Mouse (Mus musculus) stomach, embryonic 14.5 days (tissue): Measurements from ENCODE around the gene Gm20388. TPM values are rescaled to one million over a fixed set of nuclear protein-coding genes. Genes with fewer than 3 reads are reported as not detected.
A peak's percentile ranks its signal among the peaks of the same experiment; 100 is the strongest.
"Not testable (repeated sequence)": the region's sequence is repeated elsewhere in the genome, so short reads cannot be mapped to it uniquely, and the experiment has no call there.

ENCODE experiments used
- ATAC-seq: fragments of 200-750 bp; cut with Nextera tagmentation; 2 replicates; pipeline ENCODE4 v1.8.0; 2017; ENCODE audit warnings: low read depth, moderate TSS enrichment; ENCODE audit not compliant: insufficient number of reproducible peaks, insufficient read depth, low FRiP score
- H3K27ac ChIP-seq: fragments of 300-500 bp; sonication (generic); 2 replicates; pipeline ENCODE4 v1.5.1; 2014; ENCODE audit warnings: mild to moderate bottlenecking, low read length, moderate library complexity, mixed read lengths
- H3K27me3 ChIP-seq: fragments of 300-500 bp; sonication (generic); 2 replicates; pipeline ENCODE4 v1.6.1; 2014; ENCODE audit warnings: low read length, control low read depth, mixed read lengths; ENCODE audit not compliant: control insufficient read depth, insufficient read depth
- H3K36me3 ChIP-seq: fragments of 300-500 bp; sonication (generic); 2 replicates; pipeline ENCODE4 v1.6.1; 2014; ENCODE audit warnings: mild to moderate bottlenecking, control low read depth, low read length, moderate library complexity, mixed read lengths; ENCODE audit not compliant: control insufficient read depth, insufficient read depth
- H3K4me1 ChIP-seq: fragments of 300-500 bp; sonication (generic); 2 replicates; pipeline ENCODE4 v1.6.1; 2014; ENCODE audit warnings: low read length, control low read depth, mixed read lengths; ENCODE audit not compliant: control insufficient read depth, insufficient read depth
- H3K4me2 ChIP-seq: fragments of 300-500 bp; sonication (generic); replicated peaks from 2 replicates; pipeline ENCODE4 v1.6.1; 2014; ENCODE audit warnings: low read depth, low read length, control low read depth
- H3K4me3 ChIP-seq: fragments of 300-500 bp; sonication (generic); 2 replicates; pipeline ENCODE4 v1.5.1; 2014; ENCODE audit warnings: low read depth, low read length, control low read depth
- H3K9ac ChIP-seq: fragments of 300-500 bp; sonication (generic); replicated peaks from 2 replicates; pipeline ENCODE4 v1.6.1; 2014; ENCODE audit warnings: low read depth, mild to moderate bottlenecking, control low read depth, low read length, moderate library complexity, mixed read lengths
- H3K9me3 ChIP-seq: fragments of 300-500 bp; sonication (generic); 2 replicates; pipeline ENCODE4 v1.6.1; 2016; ENCODE audit warnings: low read depth, low read length, control low read depth; ENCODE audit not compliant: control insufficient read depth
- WGBS: fragments of 180-500 bp; shearing (Covaris S2); extraction: QIAGEN DNeasy Blood & Tissue Kit; methylation state at CpG from one replicate; pipeline ENCODE4 v1.1.7; 2014; 5-methylcytosine and 5-hydroxymethylcytosine counted together
- polyA plus RNA-seq: library from polyadenylated mRNA; unstranded; fragments of >200 nt; fragmentation: Nextera tagmentation; extraction: Ambion mirVana; gene quantifications from 2 replicates; pipeline ENCODE4 v1.2.1, GENCODE M21; 2014

Gm20388 gene
- polyA plus RNA-seq, 1 experiment from 2014 or later = 11.4 TPM

DNA sequence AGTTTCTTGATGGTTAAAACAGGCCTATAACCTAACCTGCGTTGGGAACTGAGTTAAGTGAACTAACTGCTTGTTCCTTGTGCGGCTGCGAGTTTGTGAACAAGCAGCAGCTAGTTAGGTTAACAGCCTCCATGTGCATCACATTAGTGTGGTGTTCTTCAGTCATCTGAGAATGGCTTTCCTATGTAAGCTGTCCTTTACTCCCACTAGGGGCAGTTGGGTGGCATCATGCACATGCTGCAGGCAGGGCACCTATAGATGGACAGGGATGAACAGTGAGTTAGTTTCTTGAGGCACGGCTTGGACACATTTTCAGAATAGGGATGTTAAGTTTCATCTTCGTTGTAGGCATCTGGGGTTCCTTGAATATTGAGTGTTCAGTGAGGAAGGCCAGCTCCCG is 3344.5 kb downstream of the Gm20388 start:
- peaks cover 11% of the 10 kb centered on the region; the same call in 1 of the 2 replicates for H3K4me1 ChIP-seq
- H3K4me2 ChIP-seq = peak overlapping the region; percentile 87
- H3K27ac ChIP-seq = no peak overlapping the region; the same call in 1 of the 2 replicates
- no peak for ATAC-seq
- H3K9ac ChIP-seq = peak overlapping the region; percentile 92; the same call in 1 of the 2 replicates
- H3K27me3 ChIP-seq = no peaks in the 10 kb centered on the region
- peak overlapping the region; percentile 98 for H3K4me3 ChIP-seq
- H3K36me3 ChIP-seq = peaks cover 51% of the 10 kb centered on the region
- WGBS = 72% methylated on average over 6 of the region's 6 CpGs
- H3K9me3 ChIP-seq = no peaks in the 10 kb centered on the region

DNA sequence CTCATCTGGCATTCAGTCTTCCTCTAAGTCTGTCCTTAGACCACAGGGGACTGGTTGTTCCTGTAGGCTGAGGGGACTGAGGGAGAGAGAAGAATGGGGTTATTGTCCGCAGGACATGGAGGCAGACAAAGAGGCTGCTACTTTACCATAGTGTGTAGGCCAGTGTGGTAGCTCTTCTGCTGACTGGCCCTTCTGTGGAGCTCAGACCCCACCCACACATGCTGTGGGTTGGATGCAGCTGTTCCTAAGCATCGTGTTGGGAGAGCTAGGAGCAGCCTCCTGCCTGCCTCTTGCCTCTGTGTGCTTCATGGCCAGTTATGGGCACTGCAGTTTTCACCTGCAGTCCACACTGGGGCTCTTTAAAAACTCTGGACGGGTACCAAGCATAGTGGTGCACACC is 3346.5 kb downstream of the Gm20388 start:
- 85% methylated on average over 3 of the region's 3 CpGs for WGBS
- Histone ChIP-seq H3K4me2 (no peak overlapping the region), H3K9ac (no peak overlapping the region), H3K27ac (peak overlapping the region; percentile 12; the same call in 1 of the 2 replicates), H3K9me3 (no peaks in the 10 kb centered on the region), H3K36me3 (peaks cover 43% of the 10 kb centered on the region), H3K4me1 (peaks cover 11% of the 10 kb centered on the region; the same call in 1 of the 2 replicates), H3K4me3 (no peak overlapping the region), H3K27me3 (no peaks in the 10 kb centered on the region)
- no peak for ATAC-seq

DNA sequence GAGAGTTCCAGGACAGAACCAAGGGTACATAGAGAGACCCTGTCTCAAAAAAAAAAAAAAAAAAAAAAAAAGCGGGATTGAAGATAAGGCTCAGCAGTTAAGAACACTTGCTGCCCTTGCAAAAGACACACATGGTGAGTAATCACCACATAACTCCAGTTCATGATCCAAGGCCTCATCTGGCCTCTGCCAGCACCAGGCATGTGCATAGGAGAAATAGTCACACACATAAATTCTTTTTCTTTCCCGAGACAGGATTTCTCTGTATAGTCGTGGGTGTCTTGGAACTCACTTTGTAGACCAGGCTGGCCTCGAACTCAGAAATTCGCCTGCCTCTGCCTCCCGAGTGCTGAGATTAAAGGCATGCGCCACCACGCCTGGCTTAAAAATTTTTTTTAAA is 3347.0 kb downstream of the Gm20388 start:
- not testable (repeated sequence) for H3K27ac ChIP-seq, H3K27me3 ChIP-seq, H3K9me3 ChIP-seq, H3K4me2 ChIP-seq, H3K9ac ChIP-seq, H3K4me3 ChIP-seq, ATAC-seq
- 93% methylated on average over 7 of the region's 8 CpGs for WGBS
- Histone ChIP-seq H3K4me1 (peaks cover 11% of the 10 kb centered on the region; the same call in 1 of the 2 replicates), H3K36me3 (peaks cover 43% of the 10 kb centered on the region)

DNA sequence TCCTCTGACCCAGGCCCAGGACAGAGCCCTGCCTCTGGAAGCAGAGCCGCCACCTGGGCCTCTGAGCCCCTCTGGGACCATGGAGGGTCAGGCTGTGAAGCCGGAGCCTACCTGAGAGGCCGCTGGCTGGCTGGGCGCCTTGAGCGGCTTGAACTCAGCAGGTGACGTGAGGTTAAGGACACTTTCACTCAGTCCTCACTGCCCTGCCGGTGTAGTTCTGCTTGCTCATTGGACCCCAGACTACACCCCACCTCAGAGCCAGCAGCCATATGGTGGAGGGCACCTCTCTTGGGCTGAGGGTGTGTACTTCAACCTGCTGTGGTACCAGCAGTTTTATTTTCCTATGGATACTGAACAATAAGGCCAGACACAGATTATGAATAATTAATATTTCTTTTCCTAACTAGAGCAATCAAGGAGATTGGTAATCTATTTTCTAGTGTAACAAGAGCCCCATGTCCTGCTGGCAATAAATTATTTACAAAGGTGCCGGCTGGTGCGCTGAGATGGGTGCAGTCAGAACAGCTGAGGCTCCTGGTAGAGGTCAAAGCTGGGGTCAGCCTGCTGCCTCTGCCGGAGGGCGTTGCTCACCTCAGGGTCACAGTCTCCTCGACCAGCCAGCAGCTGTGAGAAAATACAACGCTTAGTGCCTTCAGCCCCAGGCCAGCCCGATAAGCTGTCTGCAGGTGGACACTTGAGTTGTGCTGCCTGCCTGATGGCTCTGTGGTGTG is 3357.4 kb downstream of the Gm20388 start:
- Histone ChIP-seq H3K4me2 (no peak overlapping the region), H3K27ac (no peak overlapping the region), H3K9ac (no peak overlapping the region), H3K27me3 (no peaks in the 10 kb centered on the region), H3K9me3 (no peaks in the 10 kb centered on the region), H3K4me1 (no peaks in the 10 kb centered on the region), H3K4me3 (no peak overlapping the region), H3K36me3 (peaks cover 55% of the 10 kb centered on the region)
- peak; percentile 46; the same call in 1 of the 2 replicates for ATAC-seq
- 67% methylated on average over 14 of the region's 14 CpGs for WGBS

DNA sequence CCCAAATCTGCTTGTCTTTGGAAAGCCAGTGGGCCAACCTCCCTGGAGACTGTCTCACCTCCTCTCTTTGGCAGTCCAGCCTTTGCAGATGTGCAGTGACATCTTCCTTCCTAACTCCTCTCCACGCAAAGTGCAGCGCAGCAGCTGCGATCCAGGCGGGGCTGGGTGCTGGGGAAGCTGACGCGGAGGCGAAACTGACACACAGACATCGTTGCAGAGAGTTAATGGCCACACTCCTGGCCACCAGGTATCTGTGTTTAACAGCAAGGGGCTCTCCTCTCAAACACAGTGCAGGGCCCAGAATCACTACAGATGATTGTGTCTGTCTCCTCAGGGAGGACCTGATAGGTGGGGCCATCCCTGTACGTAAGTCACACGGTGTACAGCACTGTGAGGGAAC is 3360.5 kb downstream of the Gm20388 start:
- WGBS = 89% methylated on average over 10 of the region's 10 CpGs
- H3K9me3 ChIP-seq = no peaks in the 10 kb centered on the region
- H3K4me3 ChIP-seq = no peak overlapping the region
- no peaks in the 10 kb centered on the region for H3K4me1 ChIP-seq
- no peak overlapping the region for H3K4me2 ChIP-seq
- ATAC-seq = no peak
- no peaks in the 10 kb centered on the region for H3K27me3 ChIP-seq
- H3K27ac ChIP-seq = no peak overlapping the region
- peaks cover 34% of the 10 kb centered on the region for H3K36me3 ChIP-seq
- H3K9ac ChIP-seq = no peak overlapping the region

DNA sequence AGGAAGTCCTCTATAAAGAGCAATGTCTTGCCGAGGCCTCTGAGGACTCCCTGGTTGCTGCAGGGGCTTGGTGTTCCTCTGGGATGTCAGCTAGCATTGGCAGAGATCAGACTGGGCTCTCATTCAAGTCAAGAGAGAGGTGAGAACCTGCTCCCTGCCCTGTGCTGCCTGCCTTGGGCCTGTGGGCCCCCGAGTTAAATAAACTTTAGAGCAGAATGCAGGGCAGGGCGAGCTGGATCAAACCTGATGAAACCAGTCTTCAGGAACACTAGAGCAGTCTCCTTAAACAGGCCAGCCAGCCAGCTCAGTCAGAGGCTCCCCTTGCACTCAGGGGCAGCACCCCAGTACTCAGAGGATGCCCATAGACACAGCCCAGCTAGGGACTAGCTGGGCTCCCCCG is 3361.3 kb downstream of the Gm20388 start:
- ATAC-seq = no peak
- Histone ChIP-seq H3K36me3 (peaks cover 26% of the 10 kb centered on the region), H3K9me3 (no peaks in the 10 kb centered on the region), H3K27ac (no peak overlapping the region), H3K27me3 (no peaks in the 10 kb centered on the region), H3K4me2 (no peak overlapping the region), H3K4me1 (no peaks in the 10 kb centered on the region), H3K4me3 (no peak overlapping the region), H3K9ac (no peak overlapping the region)
- WGBS = 67% methylated on average over 4 of the region's 4 CpGs

DNA sequence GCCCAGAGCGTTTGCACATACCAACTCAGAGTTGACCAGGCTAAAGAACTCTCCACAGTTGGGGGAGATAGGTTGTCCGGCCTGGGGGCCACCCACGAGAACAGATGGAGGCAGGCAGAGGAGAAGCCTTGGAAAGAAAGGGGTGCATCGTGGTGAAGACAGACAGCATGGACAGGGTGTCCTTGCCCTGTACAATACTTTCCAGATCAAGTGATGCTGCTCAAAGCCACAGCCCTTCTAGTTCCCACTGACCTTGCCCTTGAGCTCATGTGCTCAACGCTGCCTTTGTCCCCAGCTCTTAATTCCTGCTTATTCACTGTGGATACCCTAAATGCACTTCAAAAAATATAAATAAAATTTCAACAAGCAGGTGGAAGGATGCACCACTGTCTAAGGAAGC is 3363.8 kb downstream of the Gm20388 start:
- no peak for ATAC-seq
- no peak overlapping the region for H3K4me3 ChIP-seq
- WGBS = 81% methylated on average over 5 of the region's 5 CpGs

DNA sequence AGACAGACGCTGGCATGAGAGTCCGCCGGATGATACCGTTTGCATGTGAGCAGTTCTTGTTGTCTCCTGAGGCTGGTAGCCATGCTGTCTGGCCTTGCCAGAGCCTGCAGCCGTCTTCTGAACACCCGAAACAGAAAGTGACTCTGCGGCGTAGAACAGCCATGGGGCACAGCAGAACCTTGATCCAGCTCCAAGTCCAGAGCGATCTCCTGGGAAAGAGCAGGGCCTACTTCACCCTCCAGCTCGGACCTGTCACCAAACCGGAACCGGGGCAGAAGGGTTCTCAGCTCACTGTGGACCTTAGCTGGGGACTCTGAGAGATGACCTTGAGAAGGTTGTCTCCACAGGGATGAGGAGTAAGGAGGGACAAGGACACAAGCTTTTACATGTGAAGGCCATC is 3364.5 kb downstream of the Gm20388 start:
- 92% methylated on average over 12 of the region's 12 CpGs for WGBS
- Histone ChIP-seq H3K9me3 (no peaks in the 10 kb centered on the region), H3K9ac (no peak overlapping the region), H3K27ac (no peak overlapping the region), H3K4me1 (no peaks in the 10 kb centered on the region), H3K4me2 (no peak overlapping the region), H3K36me3 (peaks cover under 1% of the 10 kb centered on the region), H3K27me3 (no peaks in the 10 kb centered on the region), H3K4me3 (no peak overlapping the region)
- ATAC-seq = no peak

More for the DNA sequence above, 3363.8 kb downstream of the Gm20388 start:
- Histone ChIP-seq H3K9ac (no peak overlapping the region), H3K9me3 (no peaks in the 10 kb centered on the region), H3K27ac (no peak overlapping the region), H3K36me3 (peaks cover under 1% of the 10 kb centered on the region), H3K4me2 (no peak overlapping the region), H3K27me3 (no peaks in the 10 kb centered on the region), H3K4me1 (no peaks in the 10 kb centered on the region)

DNA sequence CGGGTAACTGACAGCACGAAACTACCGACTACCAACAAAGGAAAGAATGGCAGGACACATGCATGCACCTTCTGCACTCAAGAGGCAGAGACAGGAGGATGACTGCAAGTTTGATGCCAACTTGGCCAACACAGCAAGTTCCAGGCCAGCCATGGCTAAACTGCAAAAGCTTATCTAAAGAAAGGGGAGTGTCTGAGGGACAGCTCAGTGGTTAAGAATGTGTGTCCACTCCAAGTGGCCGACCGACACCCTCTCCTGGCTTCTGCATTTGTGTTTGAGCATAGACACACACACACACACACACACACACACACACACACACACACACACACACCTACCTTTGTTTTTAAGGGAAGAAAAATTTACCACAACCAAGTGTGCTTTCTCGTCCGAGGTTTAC is 3367.8 kb downstream of the Gm20388 start:
- 73% methylated on average over 7 of the region's 7 CpGs for WGBS
- no peaks in the 10 kb centered on the region for H3K27me3 ChIP-seq
- no peak for ATAC-seq

More for the DNA sequence above, 3367.8 kb downstream of the Gm20388 start:
- Histone ChIP-seq H3K36me3 (peaks cover 9% of the 10 kb centered on the region; the same call in 1 of the 2 replicates), H3K4me1 (no peaks in the 10 kb centered on the region), H3K9me3 (no peaks in the 10 kb centered on the region), H3K9ac (no peak overlapping the region), H3K4me3 (no peak overlapping the region), H3K4me2 (no peak overlapping the region), H3K27ac (no peak overlapping the region)
